Mouse (Mus musculus) E14TG2a.4 (cell line): ENCODE data around the gene Fbxw7.

Experiments
- CTCF ChIP-seq: conservative IDR thresholded peaks from 2 replicates; pipeline ENCODE4 v1.5.1; 2014; ENCODE audit warnings: low read length
- NANOG ChIP-seq: IDR thresholded peaks from 2 replicates; pipeline ENCODE4 v1.6.1; 2014; ENCODE audit warnings: borderline replicate concordance, low read length, mixed read lengths
- POU5F1 ChIP-seq: IDR thresholded peaks from 2 replicates; pipeline ENCODE4 v1.6.1; 2014; ENCODE audit warnings: low read length, borderline replicate concordance

DNA sequence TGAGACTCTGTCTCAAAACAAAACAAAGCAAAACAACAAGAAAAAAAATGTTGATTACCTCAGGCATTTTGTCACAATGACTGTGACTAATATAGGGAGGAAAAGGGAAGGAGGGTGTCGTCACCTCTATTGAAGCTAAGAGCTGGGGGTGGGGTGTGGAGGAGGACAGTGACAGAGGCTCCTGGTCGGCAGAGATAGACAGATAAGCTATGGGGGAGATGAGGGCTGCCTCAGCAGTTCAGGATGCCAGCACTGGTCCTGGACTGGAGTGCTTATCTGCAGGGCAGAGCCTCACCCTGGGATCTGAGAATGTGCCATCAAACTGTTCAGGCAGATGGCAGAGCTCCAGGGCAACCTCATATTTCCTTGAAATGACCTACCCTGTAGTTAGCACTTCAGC is 43.1 kb upstream of the Fbxw7 start:
- TF ChIP-seq CTCF (no peak), POU5F1 (no peak), NANOG (no peak)
